Mouse (Mus musculus) cortical plate, adult 2 months (tissue): Measurements from ENCODE around the gene Osbpl9. TPM values are rescaled to one million over a fixed set of nuclear protein-coding genes. Genes with fewer than 3 reads are reported as not detected.
A peak's percentile ranks its signal among the peaks of the same experiment; 100 is the strongest.

Experiments
- H3K27ac ChIP-seq: fragments of 200-500 bp; 2 replicates; pipeline ENCODE4 v1.5.1; 2012; ENCODE audit warnings: low read length, control low read depth, inconsistent platforms; ENCODE audit not compliant: insufficient read depth
- H3K4me1 ChIP-seq: fragments of 200-500 bp; 2 replicates; pipeline ENCODE4 v1.6.1; 2011; ENCODE audit warnings: low read length; ENCODE audit not compliant: control insufficient read depth, insufficient read depth
- H3K4me3 ChIP-seq: fragments of 200-500 bp; 2 replicates; pipeline ENCODE4 v1.5.1; 2011; ENCODE audit warnings: mild to moderate bottlenecking, low read length, control low read depth; ENCODE audit not compliant: insufficient read depth
- CTCF ChIP-seq: fragments of 200-500 bp; IDR thresholded peaks from 2 replicates; pipeline ENCODE4 v1.5.1; 2011; ENCODE audit warnings: mild to moderate bottlenecking, control low read depth, low read length; ENCODE audit not compliant: insufficient read depth; ENCODE audit errors: extremely low read depth
- POLR2A ChIP-seq: fragments of 200-500 bp; IDR thresholded peaks from 2 replicates; pipeline ENCODE4 v1.6.1; 2011; ENCODE audit warnings: mild to moderate bottlenecking, low read length, control low read depth; ENCODE audit not compliant: insufficient read depth; ENCODE audit errors: extremely low read depth
- polyA plus RNA-seq: library from polyadenylated mRNA; depleted of rRNA; stranded (reverse); fragments of >200 nt; gene quantifications from 2 replicates; pipeline ENCODE4 v1.2.3, GENCODE M21; 2012

Osbpl9 gene
- polyA plus RNA-seq, 1 experiment = 54.2 TPM

- H3K27ac ChIP-seq = no peak overlapping the region
- no peaks in the 10 kb centered on the region; the same call in 1 of the 2 replicates for H3K4me1 ChIP-seq
- TF ChIP-seq CTCF (no peak), POLR2A (no peak)
- no peak overlapping the region for H3K4me3 ChIP-seq
Observed at GRCm38 (mm10) chr4:109065714-109066113, 136.4 kb downstream of the Osbpl9 start.

- Histone ChIP-seq H3K4me3 (no peak overlapping the region), H3K4me1 (no peaks in the 10 kb centered on the region), H3K27ac (no peak overlapping the region)
- TF ChIP-seq CTCF (no peak), POLR2A (no peak)
Observed at GRCm38 (mm10) chr4:109064941-109065340, 137.1 kb downstream of the Osbpl9 start.

- TF ChIP-seq POLR2A = no peak
- TF ChIP-seq CTCF = no peak
Observed at GRCm38 (mm10) chr4:109059255-109059821, 142.7 kb downstream of the Osbpl9 start.

GRCm38 (mm10) chr4:109057640-109058039 is 144.4 kb downstream of the Osbpl9 start:
- TF ChIP-seq POLR2A (no peak), CTCF (no peak)
- Histone ChIP-seq H3K4me1 (no peaks in the 10 kb centered on the region), H3K27ac (no peak overlapping the region), H3K4me3 (no peak overlapping the region)

More at GRCm38 (mm10) chr4:109059255-109059821, 142.7 kb downstream of the Osbpl9 start:
- Histone ChIP-seq H3K4me3 (no peak overlapping the region), H3K4me1 (no peaks in the 10 kb centered on the region), H3K27ac (no peak overlapping the region)

GRCm38 (mm10) chr4:109056351-109056750 is 145.7 kb downstream of the Osbpl9 start:
- Histone ChIP-seq H3K27ac (no peak overlapping the region), H3K4me3 (no peak overlapping the region), H3K4me1 (no peaks in the 10 kb centered on the region)
- TF ChIP-seq CTCF = no peak
- no peak for TF ChIP-seq POLR2A

- H3K4me1 ChIP-seq = 0 out of 2 replicates have a peak, but pooled peaks cover 4% of the 10 kb centered on the region
- H3K4me3 ChIP-seq = no peak overlapping the region
- no peak overlapping the region for H3K27ac ChIP-seq
- TF ChIP-seq CTCF (no peak), POLR2A (no peak)
Observed at GRCm38 (mm10) chr4:109054003-109054402, 148.1 kb downstream of the Osbpl9 start.

GRCm38 (mm10) chr4:109052282-109052681 is 149.8 kb downstream of the Osbpl9 start:
- TF ChIP-seq POLR2A (no peak), CTCF (no peak)
- Histone ChIP-seq H3K4me3 (no peak overlapping the region), H3K4me1 (0 out of 2 replicates have a peak, but pooled peaks cover 4% of the 10 kb centered on the region), H3K27ac (peak overlapping the region; percentile 74)

- H3K4me1 ChIP-seq = 0 out of 2 replicates have a peak, but pooled peaks cover 4% of the 10 kb centered on the region
- H3K27ac ChIP-seq = no peak overlapping the region
- H3K4me3 ChIP-seq = no peak overlapping the region
- TF ChIP-seq POLR2A (no peak), CTCF (no peak)
Observed at GRCm38 (mm10) chr4:109048258-109048657, 153.8 kb downstream of the Osbpl9 start.

- Histone ChIP-seq H3K27ac (no peak overlapping the region), H3K4me1 (no peaks in the 10 kb centered on the region), H3K4me3 (no peak overlapping the region)
- TF ChIP-seq POLR2A (no peak), CTCF (no peak)
Observed at GRCm38 (mm10) chr4:109043756-109044155, 158.3 kb downstream of the Osbpl9 start.

GRCm38 (mm10) chr4:109043294-109043693 is 158.8 kb downstream of the Osbpl9 start:
- Histone ChIP-seq H3K27ac (no peak overlapping the region), H3K4me3 (no peak overlapping the region), H3K4me1 (no peaks in the 10 kb centered on the region)
- TF ChIP-seq CTCF (no peak), POLR2A (no peak)
